Mouse (Mus musculus) lung, postnatal 14 days (tissue): Measurements from ENCODE around the gene Ap2a1.
A peak's percentile ranks its signal among the peaks of the same experiment; 100 is the strongest.

Experiments
- DNase-seq: peaks from one replicate; pipeline ENCODE4 v3.0.0; 2021

Gene Ap2a1

GRCm38 (mm10) chr7:44929204-44930151 lies at the start of gene Ap2a1:
TSS of gene Ap2a1 (minus strand) at chr7:44929496.
- DNase-seq = peak; percentile 99

- DNase-seq = no peak
Measured at GRCm38 (mm10) chr7:44978300-44978699, 49.0 kb upstream of the Ap2a1 start.

- DNase-seq = no peak
Measured at GRCm38 (mm10) chr7:44975117-44975419, 45.8 kb upstream of the Ap2a1 start.

GRCm38 (mm10) chr7:44974383-44975116 lies 45.3 kb upstream of the Ap2a1 start, which contains the start of gene Cpt1c:
TSS of gene Cpt1c (minus strand) at chr7:44974851.
- DNase-seq = peak; percentile 78

GRCm38 (mm10) chr7:44973415-44974130 lies 44.3 kb upstream of the Ap2a1 start:
- no peak for DNase-seq

- DNase-seq = no peak
Measured at GRCm38 (mm10) chr7:44971142-44971541, 41.8 kb upstream of the Ap2a1 start.

GRCm38 (mm10) chr7:44970231-44970691 lies 41.0 kb upstream of the Ap2a1 start:
- peak; percentile 80 for DNase-seq

GRCm38 (mm10) chr7:44966638-44967037 lies 37.3 kb upstream of the Ap2a1 start:
- DNase-seq = no peak

- DNase-seq = no peak
Measured at GRCm38 (mm10) chr7:44965975-44966374, 36.7 kb upstream of the Ap2a1 start.

- no peak for DNase-seq
Measured at GRCm38 (mm10) chr7:44964990-44965389, 35.7 kb upstream of the Ap2a1 start.

- no peak for DNase-seq
Measured at GRCm38 (mm10) chr7:44962831-44963230, 33.5 kb upstream of the Ap2a1 start.

- no peak for DNase-seq
Measured at GRCm38 (mm10) chr7:44962337-44962736, 33.0 kb upstream of the Ap2a1 start.

- no peak for DNase-seq
Measured at GRCm38 (mm10) chr7:44960512-44960910, 31.2 kb upstream of the Ap2a1 start.

- no peak for DNase-seq
Measured at GRCm38 (mm10) chr7:44959874-44960511, 30.7 kb upstream of the Ap2a1 start.

- DNase-seq = no peak
Measured at GRCm38 (mm10) chr7:44959281-44959680, 30.0 kb upstream of the Ap2a1 start.

GRCm38 (mm10) chr7:44958208-44958607 lies 28.9 kb upstream of the Ap2a1 start:
- peak; percentile 54 for DNase-seq

- DNase-seq = peak; percentile 61
Measured at GRCm38 (mm10) chr7:44957183-44957835, 28.0 kb upstream of the Ap2a1 start.

GRCm38 (mm10) chr7:44956266-44956665 lies 27.0 kb upstream of the Ap2a1 start:
- no peak for DNase-seq

- no peak for DNase-seq
Measured at GRCm38 (mm10) chr7:44955628-44956027, 26.3 kb upstream of the Ap2a1 start.

GRCm38 (mm10) chr7:44954091-44954885 lies 25.0 kb upstream of the Ap2a1 start:
- no peak for DNase-seq

- no peak for DNase-seq
Measured at GRCm38 (mm10) chr7:44953561-44953960, 24.3 kb upstream of the Ap2a1 start.
